8 mouse cellular contexts compared by ENCODE assay signal in genomic region chr16:21310636-21311615, GRCm38 (mm10).
A peak's percentile ranks its signal among the peaks of the same experiment; 100 is the strongest.
DNase-seq lines count a peak whose midpoint lies in the region; ATAC-seq and TF ChIP-seq lines count a peak whose summit lies in the region.

No protein-coding gene starts in this region.

- peak overlapping the region; percentile 75 for H3K27ac ChIP-seq in heart, embryonic 11.5 days (ENCODE audit: low read depth, low read length)
- H3K27ac ChIP-seq in kidney, embryonic 14.5 days (ENCODE audit: low read depth, low read length): peak overlapping the region; percentile 90
- H3K27ac ChIP-seq in liver, embryonic 12.5 days: 0 out of 2 replicates have a peak overlapping the region, but pooled peaks have one; percentile 28

- H3K9ac ChIP-seq in heart, embryonic 11.5 days (ENCODE audit: low read depth, low read length): peak overlapping the region; percentile 78
- peak overlapping the region; percentile 60 for H3K9ac ChIP-seq in kidney, embryonic 14.5 days (ENCODE audit: low read depth, low read length)
- H3K9ac ChIP-seq in liver, embryonic 12.5 days: peak overlapping the region; percentile 33; the same call in 1 of the 2 replicates

- 3% methylated on average over 35 of the region's 35 CpGs for WGBS in heart, embryonic 11.5 days (ENCODE audit: insufficient replicate concordance)
- 3% methylated on average over 35 of the region's 35 CpGs for WGBS in kidney, embryonic 14.5 days
- WGBS in liver, embryonic 12.5 days (ENCODE audit: insufficient replicate concordance): 4% methylated on average over 35 of the region's 35 CpGs

- peak overlapping the region; percentile 38 for H3K4me3 ChIP-seq in erythroblast, embryonic 14.5 days (replicated peaks)
- peak overlapping the region; percentile 43 for H3K4me3 ChIP-seq in heart, embryonic 11.5 days (ENCODE audit: low read depth, low read length)
- H3K4me3 ChIP-seq in kidney, embryonic 14.5 days (ENCODE audit: low read length): peak overlapping the region; percentile 27
- H3K4me3 ChIP-seq in liver, embryonic 12.5 days: peak overlapping the region; percentile 27
- peak overlapping the region; percentile 13 for H3K4me3 ChIP-seq in myocyte

- ATAC-seq in heart, embryonic 11.5 days (replicated peaks; ENCODE audit: insufficient number of reproducible peaks, low FRiP score, low TSS enrichment): peak; percentile 80
- ATAC-seq in kidney, embryonic 14.5 days (ENCODE audit: low FRiP score, low TSS enrichment): peak; percentile 89
- ATAC-seq in liver, embryonic 12.5 days: peak; percentile 50; the same call in 1 of the 2 replicates

- H3ac ChIP-seq in myocyte (ENCODE audit: control insufficient read depth, insufficient read length): peak overlapping the region; percentile 17

- H3K27me3 ChIP-seq in erythroblast, embryonic 14.5 days (ENCODE audit: control insufficient read depth): peaks cover 38% of the 10 kb centered on the region
- no peaks in the 10 kb centered on the region; the same call in 1 of the 2 replicates for H3K27me3 ChIP-seq in heart, embryonic 11.5 days (ENCODE audit: control insufficient read depth, insufficient read depth, low read length)
- H3K27me3 ChIP-seq in kidney, embryonic 14.5 days (ENCODE audit: control insufficient read depth, insufficient read depth, low read length): no peaks in the 10 kb centered on the region
- peaks cover 74% of the 10 kb centered on the region for H3K27me3 ChIP-seq in liver, embryonic 12.5 days (replicated peaks)
- no peaks in the 10 kb centered on the region for H3K27me3 ChIP-seq in myocyte (ENCODE audit: control insufficient read depth, insufficient read depth, insufficient read length)
- H3K27me3 ChIP-seq in splenic B cell, adult 2 months (ENCODE audit: control insufficient read depth, insufficient read depth, low read length, poor library complexity, severe bottlenecking): no peaks in the 10 kb centered on the region

- no peaks in the 10 kb centered on the region for H3K9me3 ChIP-seq in erythroblast, embryonic 14.5 days (ENCODE audit: control insufficient read depth, low read length)
- no peaks in the 10 kb centered on the region for H3K9me3 ChIP-seq in heart, embryonic 11.5 days (replicated peaks; ENCODE audit: control insufficient read depth, low read length)
- no peaks in the 10 kb centered on the region for H3K9me3 ChIP-seq in kidney, embryonic 14.5 days (ENCODE audit: control insufficient read depth, low read length)
- H3K9me3 ChIP-seq in liver, embryonic 12.5 days (replicated peaks): no peaks in the 10 kb centered on the region

- peaks cover 17% of the 10 kb centered on the region for H3K4me1 ChIP-seq in erythroblast, embryonic 14.5 days (ENCODE audit: control insufficient read depth)
- H3K4me1 ChIP-seq in heart, embryonic 11.5 days (ENCODE audit: control insufficient read depth, insufficient read depth, low read length): peaks cover 19% of the 10 kb centered on the region
- peaks cover 30% of the 10 kb centered on the region for H3K4me1 ChIP-seq in kidney, embryonic 14.5 days (ENCODE audit: control insufficient read depth, insufficient read depth, low read length)
- H3K4me1 ChIP-seq in liver, embryonic 12.5 days: peaks cover 13% of the 10 kb centered on the region

- no peaks in the 10 kb centered on the region for H3K36me3 ChIP-seq in erythroblast, embryonic 14.5 days (ENCODE audit: control insufficient read depth)
- H3K36me3 ChIP-seq in heart, embryonic 11.5 days (ENCODE audit: control insufficient read depth, insufficient read depth, low read length): no peaks in the 10 kb centered on the region
- no peaks in the 10 kb centered on the region for H3K36me3 ChIP-seq in kidney, embryonic 14.5 days (ENCODE audit: control insufficient read depth, insufficient read depth, low read length)
- H3K36me3 ChIP-seq in liver, embryonic 12.5 days: no peaks in the 10 kb centered on the region
- H3K36me3 ChIP-seq in myocyte (ENCODE audit: control insufficient read depth, insufficient read depth): no peaks in the 10 kb centered on the region
- H3K36me3 ChIP-seq in splenic B cell, adult 2 months (ENCODE audit: control insufficient read depth, insufficient read depth, low read length, poor library complexity, severe bottlenecking): no peaks in the 10 kb centered on the region

- no peaks in the 10 kb centered on the region for H3K79me2 ChIP-seq in myocyte (ENCODE audit: control insufficient read depth, insufficient read depth)

- H3K4me2 ChIP-seq in heart, embryonic 11.5 days: peak overlapping the region; percentile 86
- peak overlapping the region; percentile 67 for H3K4me2 ChIP-seq in kidney, embryonic 14.5 days (replicated peaks; ENCODE audit: low read depth, low read length)
- H3K4me2 ChIP-seq in liver, embryonic 12.5 days: peak overlapping the region; percentile 61
- H3K4me2 ChIP-seq in myocyte (ENCODE audit: low read depth): peak overlapping the region; percentile 69

- peak; percentile 56 for DNase-seq in CD4-positive helper T cell, adult 2 months (ENCODE audit: low read depth, low spot score)
- peak; percentile 79 for DNase-seq in brain, adult 2 months (ENCODE audit: low read depth, low spot score)
- peak; percentile 8 for DNase-seq in splenic B cell, adult 2 months (ENCODE audit: low read depth, low spot score)

- peak; percentile 31 for TF ChIP-seq POLR2A in myocyte (IDR thresholded peaks at IDR 0.05; ENCODE audit: insufficient read length, low read depth)

TF ChIP-seq in myocyte, 11 proteins besides CTCF, POLR2A, EP300 and RAD21:
- peak; percentile 82 for TF ChIP-seq USF1 (IDR thresholded peaks at IDR 0.05; ENCODE audit: low read depth)
- no peak for TF ChIP-seq TCF3 (IDR thresholded peaks at IDR 0.05; ENCODE audit: insufficient read length, low read depth)

Comparison
In these comparisons a context has a peak if more than half of its experiments do, and no peak if none do; other contexts are left out.
1. Peak in every context shown above with its lines: DNase-seq, ATAC-seq, H3K4me3 ChIP-seq and H3K27ac ChIP-seq.
2. DNase-seq: peak in every context shown above with its lines; median percentile 79 in brain, adult 2 months; 56 in CD4-positive helper T cell, adult 2 months; 8 in splenic B cell, adult 2 months.
3. H3K27ac ChIP-seq: peak in every context shown above with its lines; median percentile 90 in kidney, embryonic 14.5 days; 75 in heart, embryonic 11.5 days; 28 in liver, embryonic 12.5 days.